Mouse (Mus musculus) intestine, embryonic 16.5 days (tissue): ENCODE data around the gene Epop. TPM values are rescaled to one million over a fixed set of nuclear protein-coding genes. Genes with fewer than 3 reads are reported as not detected.

Experiments
- ATAC-seq: fragments of 200-750 bp; cut with Nextera tagmentation; 2 replicates; pipeline ENCODE4 v1.8.0; 2017; ENCODE audit warnings: moderate TSS enrichment, moderate library complexity
- H3K27ac ChIP-seq: fragments of 300-500 bp; sonication (generic); 2 replicates; pipeline ENCODE4 v1.5.1; 2014; ENCODE audit warnings: mild to moderate bottlenecking, low read length
- H3K27me3 ChIP-seq: fragments of 300-500 bp; sonication (generic); replicated peaks from 2 replicates; pipeline ENCODE4 v1.6.1; 2014; ENCODE audit warnings: low read length, control low read depth, mixed read lengths; ENCODE audit not compliant: control insufficient read depth, insufficient read depth
- H3K36me3 ChIP-seq: fragments of 300-500 bp; sonication (generic); 2 replicates; pipeline ENCODE4 v1.6.1; 2014; ENCODE audit warnings: low read length, control low read depth; ENCODE audit not compliant: control insufficient read depth, insufficient read depth
- H3K4me1 ChIP-seq: fragments of 300-500 bp; sonication (generic); 2 replicates; pipeline ENCODE4 v1.6.1; 2014; ENCODE audit warnings: low read length, control low read depth, mixed read lengths; ENCODE audit not compliant: control insufficient read depth, insufficient read depth
- H3K4me2 ChIP-seq: fragments of 300-500 bp; sonication (generic); 2 replicates; pipeline ENCODE4 v1.6.1; 2014; ENCODE audit warnings: low read depth, low read length, control low read depth
- H3K4me3 ChIP-seq: fragments of 300-500 bp; sonication (generic); 2 replicates; pipeline ENCODE4 v1.5.1; 2014; ENCODE audit warnings: mild to moderate bottlenecking, low read length
- H3K9ac ChIP-seq: fragments of 300-500 bp; sonication (generic); 2 replicates; pipeline ENCODE4 v1.6.1; 2014; ENCODE audit warnings: low read depth, low read length
- H3K9me3 ChIP-seq: fragments of 300-500 bp; sonication (generic); 2 replicates; pipeline ENCODE4 v1.6.1; 2016; ENCODE audit warnings: low read length, control low read depth; ENCODE audit not compliant: control insufficient read depth
- whole genome bisulfite sequencing: fragments of 180-500 bp; shearing (Covaris S2); extraction: QIAGEN DNeasy Blood & Tissue Kit; methylation state at CpG from one replicate; pipeline ENCODE4 v1.1.7; 2014; 5-methylcytosine and 5-hydroxymethylcytosine counted together
- polyA plus RNA-seq: library from polyadenylated mRNA; unstranded; fragments of >200 nt; fragmentation: Nextera tagmentation; extraction: Ambion mirVana; gene quantifications from 2 replicates; pipeline ENCODE4 v1.2.1, GENCODE M21; 2015

Epop gene
- polyA plus RNA-seq: 1.1 and 1.3 TPM in 2 replicates

- under 1% methylated on average over 46 of the region's 47 CpGs for WGBS
- peaks cover 22% of the 10 kb centered on the region for H3K4me1 ChIP-seq
- peaks cover 59% of the 10 kb centered on the region for H3K27me3 ChIP-seq
- H3K4me3 ChIP-seq: peak within 1 kb of the TSS; percentile 73
- no peaks in the 10 kb centered on the region for H3K9me3 ChIP-seq
- no peaks in the 10 kb centered on the region for H3K36me3 ChIP-seq
- no peak within 1 kb of the TSS for H3K27ac ChIP-seq
- H3K4me2 ChIP-seq: peak within 1 kb of the TSS; percentile 89
- peak; percentile 88 for ATAC-seq
- peak within 1 kb of the TSS; percentile 76 for H3K9ac ChIP-seq
Observed at GRCm38 (mm10) chr11:97629576-97629975, at the start of gene Epop. Epop (minus strand) TSS chr11:97629702.

DNA sequence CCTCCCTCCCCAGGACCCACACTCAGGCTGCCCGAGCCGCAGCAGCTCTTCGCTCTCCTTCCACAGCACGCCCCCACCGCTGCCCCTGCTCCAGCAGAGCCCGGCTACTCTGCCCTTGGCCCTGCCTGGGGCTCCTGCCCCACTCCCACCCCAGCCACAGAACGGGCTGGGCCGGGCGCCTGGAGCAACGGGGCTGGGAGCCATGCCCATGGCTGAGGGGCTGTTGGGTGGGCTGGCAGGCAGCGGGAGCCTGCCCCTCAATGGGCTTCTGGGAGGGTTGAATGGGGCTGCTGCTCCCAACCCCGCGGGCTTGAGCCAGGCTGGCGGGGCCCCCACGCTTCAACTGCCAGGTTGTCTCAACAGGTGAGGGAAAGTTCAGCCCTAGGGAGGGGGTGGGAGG, 48.8 kb upstream of the Epop start:
- Histone ChIP-seq H3K4me2 (no peak overlapping the region), H3K9ac (no peak overlapping the region), H3K4me1 (no peaks in the 10 kb centered on the region), H3K27me3 (no peaks in the 10 kb centered on the region), H3K4me3 (no peak overlapping the region), H3K36me3 (peaks cover 28% of the 10 kb centered on the region), H3K9me3 (no peaks in the 10 kb centered on the region), H3K27ac (no peak overlapping the region)
- no peak for ATAC-seq
- WGBS: 86% methylated on average over 15 of the region's 15 CpGs

DNA sequence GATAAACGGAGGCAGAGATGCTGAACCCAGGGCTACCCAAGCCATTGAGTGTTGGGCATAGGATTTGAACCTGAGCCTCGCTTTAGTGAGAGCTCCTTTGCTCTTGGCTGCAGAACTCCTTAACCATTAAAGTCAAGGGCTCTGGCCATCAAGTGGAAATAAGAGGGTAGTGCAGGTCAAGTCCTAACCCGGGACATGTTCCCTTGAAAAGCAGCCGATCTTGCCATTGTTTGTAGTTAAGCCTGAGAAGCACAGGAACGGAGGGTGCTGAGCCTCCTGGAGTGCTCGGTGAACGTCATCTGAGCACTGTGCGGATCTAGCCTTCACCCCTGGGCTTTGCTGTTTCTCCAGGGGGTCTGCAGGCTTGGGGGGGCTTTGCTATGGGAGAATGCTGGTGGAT, 48.3 kb upstream of the Epop start:
- Histone ChIP-seq H3K27me3 (no peaks in the 10 kb centered on the region), H3K4me2 (no peak overlapping the region), H3K9me3 (no peaks in the 10 kb centered on the region), H3K4me3 (no peak overlapping the region), H3K4me1 (no peaks in the 10 kb centered on the region), H3K9ac (no peak overlapping the region), H3K27ac (no peak overlapping the region), H3K36me3 (peaks cover 28% of the 10 kb centered on the region)
- no peak for ATAC-seq
- WGBS: 73% methylated on average over 8 of the region's 8 CpGs

- Histone ChIP-seq H3K4me1 (no peaks in the 10 kb centered on the region), H3K27me3 (no peaks in the 10 kb centered on the region), H3K36me3 (peaks cover 28% of the 10 kb centered on the region), H3K4me3 (no peak overlapping the region), H3K27ac (no peak overlapping the region), H3K9ac (no peak overlapping the region), H3K4me2 (no peak overlapping the region), H3K9me3 (no peaks in the 10 kb centered on the region)
- 55% methylated on average over 15 of the region's 15 CpGs for WGBS
- no peak for ATAC-seq
Observed at GRCm38 (mm10) chr11:97677381-97677780, 47.9 kb upstream of the Epop start.

- Histone ChIP-seq H3K4me2 (no peak overlapping the region), H3K9me3 (no peaks in the 10 kb centered on the region), H3K4me1 (no peaks in the 10 kb centered on the region), H3K27me3 (no peaks in the 10 kb centered on the region), H3K36me3 (peaks cover 34% of the 10 kb centered on the region), H3K4me3 (no peak overlapping the region), H3K27ac (no peak overlapping the region), H3K9ac (no peak overlapping the region)
- WGBS: 73% methylated on average over 15 of the region's 15 CpGs
- no peak for ATAC-seq
Observed at GRCm38 (mm10) chr11:97676050-97676754, 46.7 kb upstream of the Epop start.

DNA sequence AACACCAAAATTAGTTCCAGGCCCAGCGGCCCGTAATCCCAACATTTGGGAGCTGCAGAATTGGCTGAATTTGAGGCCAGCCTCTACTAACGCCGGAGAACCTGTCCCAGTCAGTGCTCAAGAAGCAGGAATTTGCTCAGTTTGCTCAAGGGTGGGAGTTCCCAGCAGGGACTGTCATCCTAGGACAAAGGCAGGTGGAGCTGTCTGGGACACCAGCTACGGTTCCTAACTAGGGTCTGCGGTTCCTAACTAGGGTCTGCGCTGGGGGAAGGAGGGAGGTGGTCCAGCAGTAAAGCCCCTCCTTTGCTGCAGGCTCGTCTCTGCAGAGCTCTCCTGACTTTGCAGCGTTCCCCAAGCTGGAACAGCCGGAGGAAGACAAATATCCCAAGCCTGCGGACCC, 43.6 kb upstream of the Epop start:
- H3K4me1 ChIP-seq: peaks cover 17% of the 10 kb centered on the region
- no peak overlapping the region for H3K27ac ChIP-seq
- WGBS: 83% methylated on average over 11 of the region's 11 CpGs
- H3K9me3 ChIP-seq: no peaks in the 10 kb centered on the region
- no peaks in the 10 kb centered on the region for H3K27me3 ChIP-seq
- no peak for ATAC-seq
- peaks cover 30% of the 10 kb centered on the region for H3K36me3 ChIP-seq
- H3K4me2 ChIP-seq: no peak overlapping the region
- H3K9ac ChIP-seq: no peak overlapping the region
- no peak overlapping the region for H3K4me3 ChIP-seq

DNA sequence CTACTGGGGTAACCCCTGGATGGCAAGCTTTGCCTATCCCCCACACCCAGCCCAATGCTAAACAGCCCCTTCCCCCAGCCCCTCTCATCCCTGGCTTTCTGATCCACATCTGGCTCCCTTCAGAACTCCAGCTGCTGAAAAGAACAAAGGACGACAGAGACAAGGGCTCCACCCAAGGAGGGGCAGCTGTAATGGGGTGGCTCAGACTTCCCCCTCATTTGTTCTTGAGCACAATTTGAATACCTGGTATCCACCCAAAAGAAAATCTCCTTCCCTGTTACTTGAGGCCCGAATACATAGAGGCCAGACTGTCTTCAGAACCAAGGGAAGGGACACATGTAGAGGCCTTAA, 41.6 kb upstream of the Epop start:
- Histone ChIP-seq H3K27ac (no peak overlapping the region), H3K9ac (peak overlapping the region; percentile 6; the same call in 1 of the 2 replicates), H3K4me2 (no peak overlapping the region), H3K4me1 (peaks cover 17% of the 10 kb centered on the region), H3K27me3 (no peaks in the 10 kb centered on the region), H3K9me3 (no peaks in the 10 kb centered on the region), H3K36me3 (peaks cover 28% of the 10 kb centered on the region), H3K4me3 (no peak overlapping the region)
- no peak for ATAC-seq
- 51% methylated on average over 2 of the region's 2 CpGs for WGBS

- H3K9ac ChIP-seq: peak overlapping the region; percentile 6; the same call in 1 of the 2 replicates
- H3K4me2 ChIP-seq: no peak overlapping the region
- WGBS: 63% methylated on average over 13 of the region's 13 CpGs
- no peak overlapping the region for H3K4me3 ChIP-seq
- no peaks in the 10 kb centered on the region for H3K27me3 ChIP-seq
- H3K36me3 ChIP-seq: peaks cover 34% of the 10 kb centered on the region
- H3K9me3 ChIP-seq: no peaks in the 10 kb centered on the region
- no peak overlapping the region for H3K27ac ChIP-seq
- no peak for ATAC-seq
- H3K4me1 ChIP-seq: peaks cover 17% of the 10 kb centered on the region
Observed at GRCm38 (mm10) chr11:97670234-97671176, 41.0 kb upstream of the Epop start.

DNA sequence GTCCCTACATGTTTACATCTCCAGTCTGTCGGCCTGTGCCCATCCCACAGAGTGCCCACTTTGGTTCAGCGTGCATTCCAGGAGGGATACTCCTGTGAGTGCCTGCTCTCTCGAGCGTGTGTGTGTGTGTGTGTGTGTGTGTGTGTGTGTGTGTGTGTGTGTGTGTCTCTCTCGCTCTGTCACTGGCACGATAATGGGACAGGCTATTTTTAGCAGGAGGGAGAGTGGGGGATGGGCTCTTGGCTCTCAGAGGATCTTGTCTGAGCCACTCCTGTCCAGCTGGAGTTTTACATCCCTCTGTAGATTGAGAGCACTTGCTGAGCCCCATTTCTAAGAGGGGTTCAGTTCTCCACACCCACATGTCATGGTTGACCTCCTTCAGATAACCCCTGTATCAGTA, 40.3 kb upstream of the Epop start:
- Histone ChIP-seq H3K4me2 (no peak overlapping the region), H3K4me3 (no peak overlapping the region), H3K9me3 (no peaks in the 10 kb centered on the region), H3K27me3 (no peaks in the 10 kb centered on the region), H3K36me3 (peaks cover 36% of the 10 kb centered on the region), H3K4me1 (peaks cover 21% of the 10 kb centered on the region), H3K27ac (0 out of 2 replicates have a peak overlapping the region, but pooled peaks have one; percentile 28), H3K9ac (no peak overlapping the region)
- ATAC-seq: peak; percentile 12; the same call in 1 of the 2 replicates
- 20% methylated on average over 6 of the region's 6 CpGs for WGBS
